Mouse (Mus musculus): ENCODE results near the gene Maff. TPM values are rescaled to one million over a fixed set of nuclear protein-coding genes. Genes with fewer than 3 reads are reported as not detected.

Maff gene
- polyA plus RNA-seq, 1 experiment from 2014 or later = 2.2 TPM

DNA sequence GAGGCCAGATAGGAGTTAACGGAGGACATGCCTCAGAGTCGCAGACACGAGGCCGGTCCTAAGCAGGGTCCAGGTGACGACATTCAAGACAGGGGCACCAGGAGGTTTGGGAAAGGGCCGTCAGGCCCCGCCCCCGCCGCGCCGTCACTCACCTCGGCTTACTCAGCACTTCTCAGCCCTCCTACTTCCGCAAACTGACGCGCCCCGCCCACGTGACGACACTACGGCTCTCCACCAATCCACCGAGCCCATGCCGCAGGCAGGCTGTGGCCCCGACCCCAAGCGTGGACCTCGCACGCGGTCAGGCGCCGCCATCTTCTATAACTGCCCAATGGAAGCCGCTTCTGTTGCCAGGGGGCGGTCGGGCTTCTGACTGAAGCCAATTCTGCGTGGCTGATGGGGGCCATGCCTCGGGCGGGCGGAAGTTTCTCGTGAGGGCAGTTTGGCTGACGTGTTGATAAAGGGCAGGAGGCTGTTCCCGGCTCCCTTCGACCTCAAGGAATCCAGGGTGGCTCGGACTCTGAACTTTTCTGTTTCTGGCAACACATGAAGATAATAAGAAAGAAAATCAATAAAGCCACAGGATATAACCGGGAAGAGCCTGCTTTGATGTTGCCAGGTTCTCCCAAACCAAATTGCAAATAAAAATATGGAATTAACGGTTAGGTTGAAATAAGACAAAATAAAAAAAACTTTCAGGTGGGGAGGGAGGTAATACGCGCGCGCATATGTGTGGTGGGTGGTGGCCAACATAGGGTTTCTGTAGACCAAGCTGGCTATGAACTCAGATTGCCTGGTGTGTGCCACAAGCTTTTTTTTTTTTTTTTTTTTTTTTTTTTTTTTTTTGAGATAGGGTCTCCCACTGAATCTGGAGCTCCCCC lies 18.1 kb upstream of the Maff start, which contains the start of gene Pla2g6:
Gene Pla2g6 (minus strand): TSS at position 333 of the 881 bp plus-strand sequence.
- ATAC-seq (ENCODE audit: insufficient number of reproducible peaks, low FRiP score, low TSS enrichment, low read depth) = peak; percentile 97
- 3% methylated on average over 46 of the region's 46 CpGs for WGBS
- Histone ChIP-seq H3K27me3 (ENCODE audit: control insufficient read depth, insufficient read depth, low read length) (no peaks in the 10 kb centered on the region), H3K4me3 (ENCODE audit: low read depth, low read length) (peak within 1 kb of the TSS; percentile 50), H3K9me3 (ENCODE audit: control insufficient read depth, low read length) (no peaks in the 10 kb centered on the region), H3K36me3 (ENCODE audit: control insufficient read depth, insufficient read depth, low read length) (no peaks in the 10 kb centered on the region), H3K4me1 (ENCODE audit: control insufficient read depth, insufficient read depth, low read length) (peaks cover 14% of the 10 kb centered on the region), H3K9ac (ENCODE audit: low read length) (peak within 1 kb of the TSS; percentile 69), H3K4me2 (ENCODE audit: low read depth, severe bottlenecking) (peak within 1 kb of the TSS; percentile 85), H3K27ac (replicated peaks; ENCODE audit: low read depth, low read length) (peak within 1 kb of the TSS; percentile 75)
- peak; percentile 100 for DNase-seq (ENCODE audit: low spot score)

DNA sequence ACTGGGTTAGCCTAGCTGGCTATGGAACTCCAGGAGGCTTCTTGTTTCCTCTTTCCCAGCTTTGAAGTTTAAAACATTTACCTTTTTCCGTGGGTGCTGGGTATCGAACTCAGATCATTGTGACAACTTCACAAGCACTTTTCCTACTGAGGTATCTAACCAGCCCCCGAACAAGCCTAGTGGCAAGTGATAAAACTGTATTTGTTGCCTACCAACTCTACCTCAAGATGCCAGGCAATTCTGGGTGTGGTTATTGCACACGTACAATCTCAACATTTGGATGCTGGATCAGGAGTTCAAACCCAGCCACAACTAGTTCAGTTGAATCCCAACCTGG lies 17.5 kb upstream of the Maff start:
- H3K9me3 ChIP-seq (ENCODE audit: control insufficient read depth, low read length) = no peaks in the 10 kb centered on the region

DNA sequence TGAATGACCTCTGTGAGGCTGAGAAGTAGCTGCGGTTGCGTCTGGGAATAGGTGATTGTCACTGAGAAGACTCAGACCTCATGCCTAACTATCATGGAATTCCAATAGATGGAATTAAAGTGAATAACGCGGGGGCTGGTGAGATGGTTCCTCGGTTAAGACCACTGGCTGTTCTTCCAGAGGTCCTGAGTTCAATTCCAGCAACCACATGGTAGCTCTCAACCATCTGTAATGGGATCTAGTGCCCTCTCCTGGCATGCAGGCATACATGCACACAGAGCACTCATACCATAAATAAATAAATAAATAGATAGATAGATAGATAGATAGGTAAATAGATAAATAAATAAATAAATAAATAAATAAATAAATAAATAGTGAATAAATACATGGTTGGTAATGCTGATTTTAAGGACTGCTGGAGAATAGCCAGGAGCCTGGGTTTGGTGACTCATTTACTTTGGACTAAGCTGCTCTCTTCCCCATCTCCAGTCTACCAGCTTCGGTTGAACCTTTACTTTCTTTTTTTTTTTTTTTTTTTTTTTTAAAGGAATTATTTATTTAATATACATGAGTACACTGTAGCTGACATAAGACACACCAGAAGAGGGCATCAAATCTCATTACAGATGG lies 17.0 kb upstream of the Maff start:
- ATAC-seq (ENCODE audit: insufficient number of reproducible peaks, low FRiP score, low TSS enrichment, low read depth) (no peak), DNase-seq (ENCODE audit: low spot score) (no peak)
- Histone ChIP-seq H3K4me1 (ENCODE audit: control insufficient read depth, insufficient read depth, low read length) (peaks cover 8% of the 10 kb centered on the region; the same call in 1 of the 2 replicates), H3K4me3 (ENCODE audit: low read depth, low read length) (no peak overlapping the region), H3K9me3 (ENCODE audit: control insufficient read depth, low read length) (no peaks in the 10 kb centered on the region), H3K9ac (ENCODE audit: low read length) (no peak overlapping the region), H3K27ac (replicated peaks; ENCODE audit: low read depth, low read length) (no peak overlapping the region), H3K27me3 (ENCODE audit: control insufficient read depth, insufficient read depth, low read length) (no peaks in the 10 kb centered on the region), H3K4me2 (ENCODE audit: low read depth, severe bottlenecking) (no peak overlapping the region), H3K36me3 (ENCODE audit: control insufficient read depth, insufficient read depth, low read length) (no peaks in the 10 kb centered on the region)
- 95% methylated on average over 6 of the region's 6 CpGs for WGBS

More for the DNA sequence above, 17.5 kb upstream of the Maff start:
- no peak overlapping the region for H3K4me2 ChIP-seq (ENCODE audit: low read depth, severe bottlenecking)
- H3K36me3 ChIP-seq (ENCODE audit: control insufficient read depth, insufficient read depth, low read length) = no peaks in the 10 kb centered on the region
- ATAC-seq (ENCODE audit: insufficient number of reproducible peaks, low FRiP score, low TSS enrichment, low read depth) (no peak), DNase-seq (ENCODE audit: low spot score) (no peak)
- H3K4me3 ChIP-seq (ENCODE audit: low read depth, low read length) = 0 out of 2 replicates have a peak overlapping the region, but pooled peaks have one; percentile 50
- H3K4me1 ChIP-seq (ENCODE audit: control insufficient read depth, insufficient read depth, low read length) = peaks cover 8% of the 10 kb centered on the region; the same call in 1 of the 2 replicates
- H3K27me3 ChIP-seq (ENCODE audit: control insufficient read depth, insufficient read depth, low read length) = no peaks in the 10 kb centered on the region
- no peak overlapping the region for H3K9ac ChIP-seq (ENCODE audit: low read length)
- 91% methylated on average over 4 of the region's 4 CpGs for WGBS
- H3K27ac ChIP-seq (replicated peaks; ENCODE audit: low read depth, low read length) = no peak overlapping the region

DNA sequence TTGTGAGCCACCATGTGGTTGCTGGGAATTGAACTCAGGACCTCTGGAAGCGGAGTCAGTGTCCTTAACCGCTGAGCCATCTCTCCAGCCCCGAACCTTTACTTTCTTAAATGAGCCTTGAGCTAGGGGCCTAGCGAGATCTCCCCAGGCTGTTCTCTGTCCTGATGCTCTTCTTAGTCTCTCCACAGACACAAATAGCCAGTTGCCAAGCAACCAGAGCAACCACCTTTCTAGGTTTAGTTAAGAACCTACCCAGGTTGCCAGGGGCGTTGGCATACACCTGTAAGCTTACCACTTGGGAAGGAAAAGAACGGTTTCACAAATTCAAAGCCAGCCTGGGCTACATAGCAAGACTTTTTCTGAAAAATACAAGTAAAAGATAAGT lies 16.4 kb upstream of the Maff start:
- no peak overlapping the region for H3K27ac ChIP-seq (replicated peaks; ENCODE audit: low read depth, low read length)
- 87% methylated on average over 6 of the region's 6 CpGs for WGBS
- no peak overlapping the region for H3K4me3 ChIP-seq (ENCODE audit: low read depth, low read length)

DNA sequence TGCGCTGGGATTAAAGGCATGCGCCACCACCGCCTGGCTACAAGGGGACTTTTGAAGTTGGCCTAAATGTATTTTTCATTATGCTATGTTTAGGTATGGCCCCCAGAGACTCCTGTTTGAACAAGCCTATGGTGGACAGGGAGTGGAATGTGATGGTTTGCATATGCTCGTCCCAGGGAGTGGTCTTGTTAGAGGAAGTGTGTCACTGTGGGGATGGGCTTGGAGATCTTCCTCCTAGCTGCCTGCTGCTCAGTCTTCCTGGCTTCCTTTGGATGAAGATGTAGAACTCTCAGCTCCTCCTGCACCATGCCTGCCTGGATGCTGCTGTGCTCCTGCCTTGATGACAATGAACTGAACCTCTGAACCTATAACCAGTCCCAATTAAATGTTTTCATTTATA lies 15.9 kb upstream of the Maff start:
- no peak overlapping the region for H3K4me3 ChIP-seq (ENCODE audit: low read depth, low read length)
- 82% methylated on average over 4 of the region's 4 CpGs for WGBS
- DNase-seq (ENCODE audit: low spot score) (no peak), ATAC-seq (ENCODE audit: insufficient number of reproducible peaks, low FRiP score, low TSS enrichment, low read depth) (no peak)
- no peaks in the 10 kb centered on the region for H3K9me3 ChIP-seq (ENCODE audit: control insufficient read depth, low read length)
- H3K9ac ChIP-seq (ENCODE audit: low read length) = no peak overlapping the region
- H3K4me1 ChIP-seq (ENCODE audit: control insufficient read depth, insufficient read depth, low read length) = peaks cover 10% of the 10 kb centered on the region; the same call in 1 of the 2 replicates
- no peak overlapping the region for H3K4me2 ChIP-seq (ENCODE audit: low read depth, severe bottlenecking)
- H3K27ac ChIP-seq (replicated peaks; ENCODE audit: low read depth, low read length) = no peak overlapping the region
- no peaks in the 10 kb centered on the region for H3K27me3 ChIP-seq (ENCODE audit: control insufficient read depth, insufficient read depth, low read length)
- H3K36me3 ChIP-seq (ENCODE audit: control insufficient read depth, insufficient read depth, low read length) = no peaks in the 10 kb centered on the region

More for the DNA sequence above, 16.4 kb upstream of the Maff start:
- peaks cover 9% of the 10 kb centered on the region; the same call in 1 of the 2 replicates for H3K4me1 ChIP-seq (ENCODE audit: control insufficient read depth, insufficient read depth, low read length)
- no peaks in the 10 kb centered on the region for H3K36me3 ChIP-seq (ENCODE audit: control insufficient read depth, insufficient read depth, low read length)
- H3K27me3 ChIP-seq (ENCODE audit: control insufficient read depth, insufficient read depth, low read length) = no peaks in the 10 kb centered on the region
- H3K9me3 ChIP-seq (ENCODE audit: control insufficient read depth, low read length) = no peaks in the 10 kb centered on the region
- DNase-seq (ENCODE audit: low spot score) (no peak), ATAC-seq (ENCODE audit: insufficient number of reproducible peaks, low FRiP score, low TSS enrichment, low read depth) (no peak)
- H3K9ac ChIP-seq (ENCODE audit: low read length) = no peak overlapping the region
- H3K4me2 ChIP-seq (ENCODE audit: low read depth, severe bottlenecking) = no peak overlapping the region

DNA sequence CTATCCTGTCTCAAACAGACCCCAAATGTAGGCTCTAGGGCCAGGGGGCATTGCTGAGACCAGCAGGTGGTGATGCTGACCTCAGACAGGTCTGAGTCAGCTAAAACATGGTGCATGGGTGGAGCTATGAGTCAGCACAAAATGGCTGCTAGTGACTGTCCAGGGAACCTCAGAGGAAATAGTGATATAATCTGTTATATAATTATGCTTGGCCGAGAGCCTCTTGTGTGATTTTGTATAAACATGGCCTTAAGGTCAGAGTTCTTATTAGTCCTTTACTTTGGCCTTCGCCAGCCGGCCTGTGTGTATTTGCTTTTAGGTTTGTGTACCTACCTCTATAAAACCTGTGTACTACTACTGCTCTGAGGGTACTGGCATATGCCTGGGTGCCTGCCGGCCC lies 13.0 kb upstream of the Maff start:
- WGBS = 74% methylated on average over 4 of the region's 4 CpGs
- DNase-seq (ENCODE audit: low spot score) (no peak), ATAC-seq (ENCODE audit: insufficient number of reproducible peaks, low FRiP score, low TSS enrichment, low read depth) (no peak)

DNA sequence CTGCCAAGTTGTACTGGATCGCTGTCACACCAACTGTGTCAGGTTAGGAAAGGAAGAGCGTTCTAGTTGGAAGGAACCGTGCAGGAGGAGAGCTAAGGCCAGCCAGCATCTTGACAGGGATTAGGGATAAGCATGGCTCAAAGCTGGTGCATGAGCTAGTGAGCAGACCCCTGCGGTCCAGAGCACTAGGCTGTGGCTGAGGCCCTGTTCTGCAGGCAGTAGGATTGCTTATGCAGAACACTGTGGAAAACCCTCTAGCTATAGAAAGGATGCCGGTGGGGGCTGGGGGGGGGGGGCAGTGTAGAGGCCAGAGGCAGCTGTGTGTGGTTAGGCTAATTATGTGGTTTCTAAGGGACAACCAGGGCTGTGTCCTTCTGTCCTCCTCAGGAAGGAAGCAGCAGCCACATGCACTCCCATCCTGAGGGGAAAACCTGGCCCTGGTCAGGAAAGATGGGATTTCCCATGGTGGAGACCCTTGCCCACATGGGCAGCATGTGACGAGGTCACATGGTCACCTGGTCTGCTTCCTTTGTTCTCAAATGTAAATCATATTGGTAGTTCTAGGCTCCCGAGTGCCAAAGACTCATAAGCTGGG lies 11.3 kb upstream of the Maff start:
- Histone ChIP-seq H3K9me3 (ENCODE audit: control insufficient read depth, low read length) (no peaks in the 10 kb centered on the region), H3K27me3 (ENCODE audit: control insufficient read depth, insufficient read depth, low read length) (no peaks in the 10 kb centered on the region), H3K36me3 (ENCODE audit: control insufficient read depth, insufficient read depth, low read length) (no peaks in the 10 kb centered on the region), H3K4me1 (ENCODE audit: control insufficient read depth, insufficient read depth, low read length) (0 out of 2 replicates have a peak, but pooled peaks cover 4% of the 10 kb centered on the region), H3K9ac (ENCODE audit: low read length) (no peak overlapping the region), H3K27ac (replicated peaks; ENCODE audit: low read depth, low read length) (no peak overlapping the region), H3K4me3 (ENCODE audit: low read depth, low read length) (no peak overlapping the region), H3K4me2 (ENCODE audit: low read depth, severe bottlenecking) (no peak overlapping the region)
- 64% methylated on average over 7 of the region's 7 CpGs for WGBS
- ATAC-seq (ENCODE audit: insufficient number of reproducible peaks, low FRiP score, low TSS enrichment, low read depth) (no peak), DNase-seq (ENCODE audit: low spot score) (no peak)

More for the DNA sequence above, 13.0 kb upstream of the Maff start:
- H3K36me3 ChIP-seq (ENCODE audit: control insufficient read depth, insufficient read depth, low read length) = no peaks in the 10 kb centered on the region
- H3K27me3 ChIP-seq (ENCODE audit: control insufficient read depth, insufficient read depth, low read length) = no peaks in the 10 kb centered on the region
- no peak overlapping the region for H3K27ac ChIP-seq (replicated peaks; ENCODE audit: low read depth, low read length)
- H3K4me3 ChIP-seq (ENCODE audit: low read depth, low read length) = no peak overlapping the region
- H3K4me2 ChIP-seq (ENCODE audit: low read depth, severe bottlenecking) = no peak overlapping the region
- no peaks in the 10 kb centered on the region for H3K9me3 ChIP-seq (ENCODE audit: control insufficient read depth, low read length)
- no peak overlapping the region for H3K9ac ChIP-seq (ENCODE audit: low read length)
- H3K4me1 ChIP-seq (ENCODE audit: control insufficient read depth, insufficient read depth, low read length) = 0 out of 2 replicates have a peak, but pooled peaks cover 4% of the 10 kb centered on the region

DNA sequence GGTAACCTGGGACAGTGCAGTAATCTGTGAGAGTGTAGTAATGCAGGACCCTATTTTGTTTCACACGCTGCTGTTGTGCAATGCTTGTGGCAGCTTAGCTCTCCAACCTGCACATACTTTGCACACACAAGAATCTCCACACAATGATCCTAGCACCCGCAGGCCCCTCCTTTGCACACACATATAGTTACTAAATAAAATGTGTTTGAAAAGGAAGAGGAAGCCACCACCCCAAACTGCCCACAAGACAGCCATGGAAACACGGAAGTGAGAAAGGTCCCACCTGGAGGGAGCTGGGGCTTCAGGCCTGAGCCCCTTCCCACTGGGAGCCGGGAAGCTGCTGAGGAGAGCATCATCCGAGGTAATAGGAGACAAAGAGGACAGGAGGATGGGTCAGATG lies 7.4 kb upstream of the Maff start:
- no peaks in the 10 kb centered on the region for H3K27me3 ChIP-seq (ENCODE audit: control insufficient read depth, insufficient read depth, low read length)
- no peaks in the 10 kb centered on the region for H3K9me3 ChIP-seq (ENCODE audit: control insufficient read depth, low read length)
- H3K4me3 ChIP-seq (ENCODE audit: low read depth, low read length) = no peak overlapping the region
- WGBS = 79% methylated on average over 5 of the region's 5 CpGs
- DNase-seq (ENCODE audit: low spot score) = no peak
- ATAC-seq (ENCODE audit: insufficient number of reproducible peaks, low FRiP score, low TSS enrichment, low read depth) = no peak
- H3K36me3 ChIP-seq (ENCODE audit: control insufficient read depth, insufficient read depth, low read length) = no peaks in the 10 kb centered on the region
- H3K9ac ChIP-seq (ENCODE audit: low read length) = no peak overlapping the region
- H3K4me1 ChIP-seq (ENCODE audit: control insufficient read depth, insufficient read depth, low read length) = 0 out of 2 replicates have a peak, but pooled peaks cover 4% of the 10 kb centered on the region
- no peak overlapping the region for H3K4me2 ChIP-seq (ENCODE audit: low read depth, severe bottlenecking)
- H3K27ac ChIP-seq (replicated peaks; ENCODE audit: low read depth, low read length) = no peak overlapping the region

Measured in limb, embryonic 11.5 days (tissue).